Mouse (Mus musculus): Measurements from ENCODE around the gene Amacr.
A peak's percentile ranks its signal among the peaks of the same experiment; 100 is the strongest.

The Amacr gene

GRCm38 (mm10) chr15:10990411-10990810, 8.9 kb downstream of the Amacr start:
- no peak for ATAC-seq (ENCODE audit: low TSS enrichment)

DNA sequence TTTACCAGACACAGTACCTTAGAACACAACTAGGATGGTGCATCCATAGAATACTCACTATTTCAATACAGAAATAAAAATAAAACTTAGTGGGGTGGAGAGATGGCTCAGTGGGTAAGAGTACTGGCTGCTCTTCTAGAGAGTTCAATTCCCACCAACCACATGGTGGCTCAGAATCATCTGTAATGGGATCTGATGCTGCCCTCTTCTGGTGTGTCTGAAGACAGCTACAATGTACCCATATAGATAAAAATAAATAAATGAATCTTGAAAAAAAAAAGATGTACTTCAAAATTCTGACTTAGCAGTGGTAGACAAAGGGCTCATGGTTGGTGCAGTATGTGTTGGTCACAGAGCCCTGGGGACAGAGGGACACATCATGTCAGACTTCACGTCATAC, 10.0 kb downstream of the Amacr start:
- ATAC-seq (ENCODE audit: low TSS enrichment): no peak

- peak; percentile 91 for ATAC-seq (ENCODE audit: low TSS enrichment)
Measured at GRCm38 (mm10) chr15:10999832-11000231, 18.3 kb downstream of the Amacr start.

- no peak for ATAC-seq (ENCODE audit: low TSS enrichment)
Measured at GRCm38 (mm10) chr15:11000421-11000820, 18.9 kb downstream of the Amacr start, which contains the start of gene Slc45a2. TSS of gene Slc45a2 (plus strand) at chr15:11000721.

GRCm38 (mm10) chr15:11003791-11004190, 22.2 kb downstream of the Amacr start:
- ATAC-seq (ENCODE audit: low TSS enrichment): no peak

GRCm38 (mm10) chr15:11004646-11005045, 23.1 kb downstream of the Amacr start:
- no peak for ATAC-seq (ENCODE audit: low TSS enrichment)

- no peak; the same call in 1 of the 2 replicates for ATAC-seq (ENCODE audit: low TSS enrichment)
Measured at GRCm38 (mm10) chr15:11008756-11009155, 27.2 kb downstream of the Amacr start.

DNA sequence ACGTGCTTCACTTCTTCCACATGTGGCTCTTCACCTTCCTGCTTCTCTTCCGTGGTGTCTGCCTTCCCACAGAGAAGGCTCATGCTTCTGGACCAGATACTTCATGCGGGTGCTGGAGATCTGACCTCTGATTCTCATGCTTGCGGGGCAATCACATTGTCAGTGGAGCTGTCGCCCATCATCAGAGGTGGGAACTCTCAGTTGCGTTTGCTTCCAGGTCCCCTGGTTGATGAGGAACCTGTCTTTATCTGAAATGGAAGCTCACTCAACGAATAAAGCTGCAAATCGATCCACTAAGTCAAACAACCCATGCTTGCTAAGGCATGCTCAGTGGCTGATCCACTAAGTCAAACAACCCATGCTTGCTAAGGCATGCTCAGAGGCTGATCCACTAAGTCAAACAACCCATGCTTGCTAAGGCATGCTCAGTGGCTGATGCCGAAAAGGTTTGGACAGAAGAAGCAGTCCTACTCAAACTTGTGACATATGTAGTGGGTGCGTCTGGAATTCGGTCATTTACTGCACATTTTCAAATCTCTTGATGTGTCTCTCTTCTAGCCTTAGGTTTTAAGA, 29.5 kb downstream of the Amacr start:
- no peak for ATAC-seq (ENCODE audit: low TSS enrichment)

GRCm38 (mm10) chr15:11014931-11015330, 33.4 kb downstream of the Amacr start:
- no peak for ATAC-seq (ENCODE audit: low TSS enrichment)

GRCm38 (mm10) chr15:11026801-11027561, 45.4 kb downstream of the Amacr start:
- ATAC-seq (ENCODE audit: low TSS enrichment): no peak

- ATAC-seq (ENCODE audit: low TSS enrichment): no peak
Measured at GRCm38 (mm10) chr15:11030188-11030587, 48.6 kb downstream of the Amacr start.

- no peak for ATAC-seq (ENCODE audit: low TSS enrichment)
Measured at GRCm38 (mm10) chr15:11035947-11036474, 54.5 kb downstream of the Amacr start.

DNA sequence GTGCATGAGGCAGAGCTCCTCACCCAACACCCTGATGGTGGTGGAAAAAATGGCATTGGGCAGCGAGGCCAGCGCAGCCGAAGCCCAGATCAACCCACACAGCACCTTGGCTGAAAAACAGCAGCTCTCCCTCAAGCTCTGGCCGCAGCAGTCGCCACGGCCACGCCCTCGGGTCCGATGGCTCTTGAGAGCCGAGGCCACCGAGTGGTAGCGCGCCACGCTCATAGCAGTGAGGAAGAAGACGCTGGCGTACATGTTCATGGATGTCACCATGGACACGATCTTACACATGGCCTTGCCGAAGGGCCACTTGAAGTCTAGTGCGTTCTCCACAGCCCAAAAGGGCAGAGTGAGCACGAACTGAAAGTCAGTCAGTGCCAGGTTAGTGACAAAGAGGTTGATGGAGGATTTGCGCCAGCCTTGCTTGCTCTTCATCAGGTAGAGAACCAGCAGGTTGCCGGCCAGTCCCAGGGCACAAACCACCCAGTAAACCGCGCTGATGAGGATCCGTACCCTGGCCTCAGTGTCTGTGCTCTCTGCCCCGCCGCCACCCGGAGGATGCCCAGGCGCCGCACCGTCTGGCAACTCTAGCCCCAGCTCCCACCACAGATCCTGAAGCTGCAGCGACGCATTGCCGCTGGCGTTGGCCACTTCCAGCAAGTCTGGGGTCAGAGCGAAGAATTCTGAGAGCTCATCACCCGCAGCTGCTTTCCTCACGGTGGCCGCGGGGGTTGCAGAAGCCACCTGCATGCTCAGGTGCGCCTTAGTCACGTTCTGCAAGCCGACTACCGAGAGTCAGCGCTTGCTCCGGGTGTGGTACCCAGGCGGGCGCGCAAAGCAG, 55.2 kb downstream of the Amacr start:
- ATAC-seq (ENCODE audit: low TSS enrichment): 0 out of 2 replicates have a peak, but pooled peaks have one; percentile 15

DNA sequence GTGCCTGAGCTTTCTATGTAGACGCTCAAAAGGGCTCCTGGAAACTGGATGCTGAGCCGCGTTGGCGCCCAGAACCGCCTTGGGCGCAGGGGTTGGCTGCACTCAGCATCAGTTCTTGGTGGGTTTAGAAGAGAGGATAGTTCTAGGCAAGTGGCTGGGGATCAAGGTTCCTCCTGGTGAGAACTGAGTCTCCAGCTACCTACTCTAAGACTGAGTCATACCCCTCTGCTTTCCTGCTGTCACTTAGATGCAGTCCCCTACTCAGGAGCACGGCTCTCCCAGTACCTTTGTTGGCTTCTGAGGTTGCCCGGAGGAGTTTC, 55.8 kb downstream of the Amacr start:
- 0 out of 2 replicates have a peak, but pooled peaks have one; percentile 18 for ATAC-seq (ENCODE audit: low TSS enrichment)

GRCm38 (mm10) chr15:11037711-11038110, 56.2 kb downstream of the Amacr start, which contains the start of gene Rxfp3:
TSS of gene Rxfp3 (minus strand) at chr15:11037991.
- ATAC-seq (ENCODE audit: low TSS enrichment): 0 out of 2 replicates have a peak, but pooled peaks have one; percentile 9

- ATAC-seq (ENCODE audit: low TSS enrichment): peak; percentile 24; the same call in 1 of the 2 replicates
Measured at GRCm38 (mm10) chr15:11038476-11038875, 56.9 kb downstream of the Amacr start.

GRCm38 (mm10) chr15:11040067-11040466, 58.5 kb downstream of the Amacr start:
- ATAC-seq (ENCODE audit: low TSS enrichment): no peak

- ATAC-seq (ENCODE audit: low TSS enrichment): no peak
Measured at GRCm38 (mm10) chr15:11041229-11041628, 59.7 kb downstream of the Amacr start.

DNA sequence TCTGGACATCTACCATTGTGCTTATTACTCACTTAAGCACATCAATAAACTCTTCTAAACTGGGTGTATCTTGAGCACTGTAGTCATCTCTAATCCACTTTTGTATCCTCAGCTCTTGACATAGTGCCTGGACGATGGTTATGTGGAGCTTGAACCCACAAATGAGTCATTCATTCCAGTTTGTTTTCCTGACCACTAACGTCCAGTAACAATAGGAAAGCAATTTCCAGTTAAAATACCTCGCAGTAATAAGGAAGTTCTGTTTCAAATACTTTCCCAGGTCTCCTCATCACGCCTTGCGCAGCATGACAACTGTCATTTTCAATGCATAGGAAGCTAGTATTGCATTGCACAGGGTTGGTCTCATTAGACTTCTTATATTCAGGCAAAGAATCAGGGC, 61.3 kb downstream of the Amacr start:
- no peak for ATAC-seq (ENCODE audit: low TSS enrichment)
